Mouse (Mus musculus) E14TG2a.4 (cell line): ENCODE measurements at regions not wholly inside any gene's neighbourhood (a gene's known extent, or its start where the extent isn't known, plus 50 kb on each side); places are given as distances from the start of the nearest gene placed in this dataset.

ENCODE experiments used
- CTCF ChIP-seq: conservative IDR thresholded peaks from 2 replicates; pipeline ENCODE4 v1.5.1; 2014; ENCODE audit warnings: low read length
- NANOG ChIP-seq: IDR thresholded peaks from 2 replicates; pipeline ENCODE4 v1.6.1; 2014; ENCODE audit warnings: borderline replicate concordance, low read length, mixed read lengths
- POU5F1 ChIP-seq: IDR thresholded peaks from 2 replicates; pipeline ENCODE4 v1.6.1; 2014; ENCODE audit warnings: low read length, borderline replicate concordance

- no peak for TF ChIP-seq CTCF
- no peak for TF ChIP-seq POU5F1
- TF ChIP-seq NANOG, result no peak
Observed at GRCm38 (mm10) chr2:51429716-51430115, 197.6 kb upstream of the Tas2r134 start.
